Mouse (Mus musculus) urinary bladder, adult 18-20 months (tissue): ENCODE data around the gene Zbtb17.

Experiments used
- DNase-seq, 2 experiments: peaks; one replicate each; pipeline ENCODE4 v3.0.0; 2022; ENCODE audit warnings: low spot score in 2 of 2, mixed read lengths in 2 of 2

Zbtb17 gene

GRCm38 (mm10) chr4:141458236-141458635, 13.8 kb downstream of the Zbtb17 start:
- DNase-seq = peak; percentile 64 to 83

- peak in 1 of 2 experiments; percentile 13 for DNase-seq
Measured at GRCm38 (mm10) chr4:141458888-141459287, 14.4 kb downstream of the Zbtb17 start.

- no peak for DNase-seq
Measured at GRCm38 (mm10) chr4:141459766-141460165, 15.3 kb downstream of the Zbtb17 start.

DNA sequence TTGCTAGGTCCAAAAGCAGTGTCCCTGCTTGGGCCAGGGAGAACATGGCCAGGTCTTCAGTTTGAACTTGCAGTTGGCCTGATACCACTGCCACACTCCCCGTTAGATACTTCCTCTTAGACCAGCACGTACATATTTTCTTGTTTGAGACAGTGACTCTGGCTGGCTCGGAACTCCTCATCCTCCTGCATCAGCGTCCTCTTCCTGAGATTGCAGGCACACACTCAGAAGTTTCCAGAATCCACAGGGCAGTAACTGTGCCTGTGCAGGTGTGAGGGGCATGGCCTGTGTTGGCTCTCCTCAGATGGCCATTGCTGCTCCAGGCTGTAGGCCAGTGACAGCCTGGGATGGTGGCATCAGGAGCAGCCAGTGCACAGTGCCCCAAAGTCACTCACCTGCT, 16.0 kb downstream of the Zbtb17 start:
- no peak for DNase-seq

- DNase-seq = no peak
Measured at GRCm38 (mm10) chr4:141461088-141461487, 16.6 kb downstream of the Zbtb17 start.

- DNase-seq = no peak
Measured at GRCm38 (mm10) chr4:141461576-141461975, 17.1 kb downstream of the Zbtb17 start.

GRCm38 (mm10) chr4:141463472-141463871, 19.0 kb downstream of the Zbtb17 start:
- no peak for DNase-seq

GRCm38 (mm10) chr4:141464722-141465121, 20.3 kb downstream of the Zbtb17 start:
- peak in 1 of 2 experiments; percentile 0 for DNase-seq

DNA sequence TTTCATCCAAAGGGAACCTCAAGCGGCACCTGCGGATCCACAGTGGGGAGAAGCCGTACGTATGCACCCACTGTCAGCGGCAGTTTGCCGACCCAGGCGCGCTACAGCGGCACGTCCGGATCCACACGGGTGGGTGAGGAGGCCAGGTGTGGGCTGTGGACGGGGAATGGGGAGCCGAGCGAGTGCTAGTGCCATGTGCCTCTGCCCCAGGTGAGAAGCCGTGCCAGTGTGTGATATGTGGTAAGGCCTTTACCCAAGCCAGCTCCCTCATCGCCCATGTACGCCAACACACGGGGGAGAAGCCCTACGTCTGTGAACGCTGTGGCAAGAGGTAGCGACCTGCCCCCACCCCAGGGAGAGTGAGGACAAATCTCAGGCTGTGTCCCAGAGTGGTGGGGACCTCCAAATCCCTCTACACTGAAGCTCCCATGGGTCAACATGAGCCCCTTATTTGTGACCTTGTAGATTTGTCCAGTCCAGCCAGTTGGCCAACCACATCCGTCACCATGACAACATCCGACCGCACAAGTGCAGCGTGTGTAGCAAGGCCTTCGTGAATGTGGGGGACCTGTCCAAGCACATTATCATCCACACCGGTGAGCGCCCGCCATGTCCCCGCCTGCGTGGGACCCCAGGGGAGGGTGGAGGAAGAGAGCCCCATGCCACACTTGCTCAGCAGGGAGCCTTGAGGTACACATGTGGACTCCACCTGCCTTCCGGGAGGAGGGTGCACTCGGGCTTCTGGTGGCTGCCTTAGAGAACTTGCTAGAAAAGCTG, 21.2 kb downstream of the Zbtb17 start:
- DNase-seq = peak in 1 of 2 experiments; percentile 0

DNA sequence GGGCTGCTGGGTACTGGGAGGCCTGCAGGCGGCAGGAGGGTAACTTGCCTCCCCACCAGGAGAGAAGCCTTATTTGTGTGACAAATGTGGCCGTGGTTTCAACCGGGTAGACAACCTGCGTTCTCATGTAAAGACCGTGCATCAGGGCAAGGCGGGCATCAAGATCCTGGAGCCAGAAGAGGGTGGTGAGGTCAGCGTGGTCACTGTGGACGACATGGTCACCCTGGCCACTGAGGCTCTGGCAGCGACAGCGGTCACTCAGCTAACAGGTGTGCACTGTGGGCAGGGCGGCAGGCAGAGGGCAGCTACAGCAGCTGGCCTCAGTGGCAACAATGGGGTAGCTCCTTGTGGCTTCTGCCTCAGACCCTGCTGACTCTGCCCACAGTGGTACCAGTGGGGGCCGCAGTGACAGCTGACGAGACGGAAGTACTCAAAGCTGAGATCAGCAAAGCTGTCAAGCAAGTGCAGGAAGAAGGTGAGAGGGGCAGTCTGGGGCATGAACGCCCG, 21.9 kb downstream of the Zbtb17 start:
- DNase-seq = peak in 1 of 2 experiments; percentile 1

GRCm38 (mm10) chr4:141466844-141467580, 22.6 kb downstream of the Zbtb17 start:
- peak in 1 of 2 experiments; percentile 0 for DNase-seq

DNA sequence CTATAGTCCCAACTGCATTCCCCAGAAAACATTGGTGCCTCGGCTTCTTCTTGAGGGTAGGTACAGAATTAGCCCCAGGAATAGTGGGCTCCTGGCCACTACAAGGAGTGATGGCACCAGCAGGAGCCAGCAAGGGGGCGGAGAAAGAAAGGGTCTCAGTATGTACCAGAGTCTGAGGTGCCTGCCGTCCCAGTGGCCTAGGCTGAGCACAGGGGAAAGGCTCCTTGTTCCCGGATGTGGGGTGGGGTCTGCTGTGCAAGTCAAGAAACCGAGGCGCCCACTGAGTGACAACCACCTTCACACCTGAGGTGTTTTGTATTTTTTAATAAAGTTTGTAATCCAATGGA, 23.1 kb downstream of the Zbtb17 start:
- DNase-seq = peak in 1 of 2 experiments; percentile 0

GRCm38 (mm10) chr4:141468576-141468975, 24.1 kb downstream of the Zbtb17 start:
- DNase-seq = peak in 1 of 2 experiments; percentile 8

DNA sequence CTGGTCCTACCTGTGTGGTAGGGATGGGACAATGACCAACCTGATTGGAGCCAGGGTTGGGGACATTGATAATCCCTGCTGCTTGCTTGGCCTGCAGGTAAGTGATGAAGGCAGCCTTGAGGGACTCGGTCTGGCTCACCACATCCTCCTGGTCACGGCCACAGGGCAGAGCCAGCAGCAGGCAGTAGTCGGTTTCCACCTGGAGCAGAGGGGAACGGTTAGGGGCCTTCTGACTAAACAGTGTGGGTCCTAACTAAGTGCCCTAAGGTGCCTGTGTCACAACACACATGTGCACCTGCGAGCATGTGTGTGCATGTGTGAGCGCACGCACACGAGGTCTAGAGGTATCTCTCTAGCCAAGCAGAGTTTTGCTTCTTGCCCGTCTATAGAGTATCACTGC, 24.9 kb downstream of the Zbtb17 start:
- DNase-seq = peak in 1 of 2 experiments; percentile 0

DNA sequence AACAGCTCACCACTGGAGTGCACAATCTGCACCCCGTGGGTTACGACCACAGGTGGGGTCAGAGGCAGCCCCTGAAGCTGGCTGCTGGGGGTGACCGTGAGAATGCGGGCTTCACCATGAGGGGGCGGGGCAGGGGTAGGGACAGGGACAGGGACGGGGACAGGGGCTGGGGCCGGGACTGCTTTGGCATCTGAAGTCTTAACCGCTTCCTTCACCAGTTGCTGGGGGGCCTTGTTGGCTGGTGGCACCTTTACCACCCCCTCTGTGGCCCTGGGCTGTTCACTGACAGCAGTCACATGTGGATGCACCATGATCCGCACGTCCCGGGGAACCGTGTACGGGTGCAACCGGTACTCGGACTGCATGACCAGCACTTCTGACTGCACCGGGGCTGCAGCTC, 27.0 kb downstream of the Zbtb17 start:
- DNase-seq = peak in 1 of 2 experiments; percentile 0

GRCm38 (mm10) chr4:141472641-141473321, 28.3 kb downstream of the Zbtb17 start:
- no peak for DNase-seq

DNA sequence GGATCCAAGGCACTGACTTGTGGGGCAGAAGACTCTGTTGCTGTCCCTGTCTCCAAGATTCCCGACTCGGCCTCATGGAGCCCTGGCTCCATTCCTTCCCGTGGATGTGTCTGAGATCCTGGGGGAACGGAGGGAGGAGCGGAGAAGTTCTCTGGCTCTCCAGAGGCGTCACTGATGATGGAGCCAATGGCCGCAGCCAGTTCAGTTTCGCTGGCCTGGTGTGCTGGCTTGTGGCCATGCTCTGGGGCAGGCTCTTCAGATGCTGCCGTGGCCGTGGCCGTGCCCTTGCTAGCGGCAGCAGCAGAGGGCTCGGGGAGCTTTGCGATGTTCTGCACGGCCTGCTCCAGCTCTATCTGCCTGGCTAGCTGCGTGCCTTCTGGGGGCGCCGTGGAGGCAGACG, 30.0 kb downstream of the Zbtb17 start:
- DNase-seq = no peak

DNA sequence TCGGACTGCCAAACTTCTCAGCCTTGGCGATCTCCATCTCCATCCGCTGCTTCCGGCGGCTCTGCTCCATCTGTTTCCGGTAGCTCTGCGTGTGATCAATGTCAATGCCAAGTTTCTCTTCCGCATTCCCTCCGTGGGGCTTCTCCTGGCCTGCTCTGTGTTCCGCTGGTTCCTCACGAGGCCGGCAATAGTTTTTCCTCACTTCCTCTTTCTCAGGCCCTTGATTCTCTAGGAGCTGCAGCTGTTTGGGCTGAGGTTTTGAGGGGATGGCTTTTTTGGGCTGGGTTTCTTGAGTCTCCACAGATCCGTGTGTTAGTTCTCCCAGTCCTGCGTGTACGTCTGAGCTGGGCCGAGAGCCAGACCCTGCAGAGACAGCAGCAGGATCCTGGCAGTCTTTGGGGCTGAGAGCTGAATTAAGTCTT, 33.2 kb downstream of the Zbtb17 start:
- DNase-seq = no peak

- DNase-seq = no peak
Measured at GRCm38 (mm10) chr4:141478225-141478624, 33.8 kb downstream of the Zbtb17 start.

DNA sequence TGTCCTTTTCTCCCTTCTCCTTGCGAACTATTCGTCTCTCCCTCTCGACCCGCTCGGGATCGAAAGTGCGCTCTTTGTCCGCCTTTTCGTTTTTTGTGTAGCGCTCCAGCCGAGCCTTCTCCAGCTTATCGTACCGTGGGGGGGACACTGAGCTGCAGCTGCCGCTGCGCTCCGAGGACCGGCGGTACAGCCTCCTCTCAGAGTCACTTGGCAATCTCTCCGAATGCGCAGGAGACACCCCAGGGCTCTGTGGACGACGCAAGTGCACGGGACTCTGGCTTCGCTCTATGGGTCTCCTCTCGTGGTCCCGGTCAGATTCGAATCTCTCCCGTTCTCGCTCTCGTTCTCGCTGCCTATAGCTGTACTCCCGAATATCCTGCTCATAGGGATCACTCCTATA, 34.3 kb downstream of the Zbtb17 start:
- no peak for DNase-seq

DNA sequence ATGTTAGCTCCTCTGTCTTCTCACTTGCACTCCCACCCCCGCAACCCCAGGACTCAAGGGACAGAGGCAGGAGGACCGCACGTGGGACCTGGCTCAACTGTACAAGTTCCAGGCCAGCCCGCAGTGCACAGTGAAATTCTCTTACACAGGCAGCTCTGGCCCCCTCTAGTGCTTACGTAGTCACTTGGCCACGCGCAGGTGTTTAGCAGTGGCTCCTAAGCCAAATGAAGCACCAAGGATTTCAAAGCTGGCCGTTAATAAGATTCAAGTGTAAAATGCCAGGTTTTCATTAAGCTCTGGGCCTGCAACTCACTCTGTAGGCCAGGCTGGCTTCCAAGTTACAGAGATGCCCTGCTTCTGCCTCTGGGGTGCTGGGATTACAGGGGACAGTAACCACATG, 35.0 kb downstream of the Zbtb17 start:
- no peak for DNase-seq

- no peak for DNase-seq
Measured at GRCm38 (mm10) chr4:141484071-141484470, 39.6 kb downstream of the Zbtb17 start.
